Comparison of ENCODE assay signal across 12 mouse cellular contexts in the genomic region with DNA sequence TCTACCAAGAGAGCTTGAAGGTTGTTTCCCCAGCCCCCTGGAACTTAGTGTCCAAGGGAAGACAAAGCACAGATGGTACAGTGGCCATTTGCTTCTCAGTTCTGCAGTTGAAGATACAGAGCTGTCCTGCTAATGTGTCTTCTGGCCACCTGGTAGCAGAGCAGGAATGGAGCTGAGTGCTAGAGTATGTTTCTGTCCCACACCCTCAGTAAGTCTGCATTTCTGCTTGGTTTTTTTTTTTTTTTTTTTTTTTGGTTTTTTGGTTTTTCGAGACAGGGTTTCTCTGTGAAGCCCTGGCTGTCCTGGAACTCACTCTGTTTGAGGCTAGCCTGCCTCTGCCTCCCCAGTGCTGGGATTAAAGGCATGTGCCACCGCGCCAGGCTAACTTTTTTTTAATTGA.
"Had no signal": no experiment of that assay in that cellular context is flagged by ENCODE, and none has a peak within 500 bp of the region (broad histone marks: within the 10 kb centered on the region; RNA-seq: fewer than 3 reads in every experiment).

No protein-coding gene starts in this region.

- DNase-seq: lung, adult 18-20 months; lung, embryonic 14.5 days; midbrain, embryonic 14.5 days; right cerebral cortex, postnatal 14 days; thymus, adult 2 months; thymus, postnatal 25 days; thymus, postnatal 4 days had no signal

- H3K9ac ChIP-seq: lung, embryonic 14.5 days; midbrain, embryonic 12.5 days; neural tube, embryonic 12.5 days; stomach, embryonic 15.5 days had no signal

- H3K36me3 ChIP-seq: stomach, embryonic 15.5 days had no signal

- H3K4me3 ChIP-seq: midbrain, embryonic 10.5 days; midbrain, embryonic 12.5 days; neural tube, embryonic 12.5 days; stomach, embryonic 15.5 days had no signal

- H3K4me2 ChIP-seq: lung, embryonic 14.5 days; midbrain, embryonic 12.5 days; neural tube, embryonic 12.5 days; stomach, embryonic 15.5 days had no signal

- H3K4me1 ChIP-seq: midbrain, embryonic 12.5 days had no signal

- H3K27ac ChIP-seq: midbrain, embryonic 10.5 days; midbrain, embryonic 12.5 days; neural tube, embryonic 12.5 days; stomach, embryonic 15.5 days; stomach, postnatal 0 days had no signal

- H3K9me3 ChIP-seq: midbrain, embryonic 10.5 days; midbrain, embryonic 12.5 days; neural tube, embryonic 12.5 days; stomach, embryonic 15.5 days had no signal

- H3K27me3 ChIP-seq: midbrain, embryonic 12.5 days; neural tube, embryonic 12.5 days; stomach, embryonic 15.5 days had no signal
